Mouse (Mus musculus) liver, embryonic 15.5 days (tissue): ENCODE data around the gene Nt5c3b. TPM values are rescaled to one million over a fixed set of nuclear protein-coding genes. Genes with fewer than 3 reads are reported as not detected.

Source experiments
- ATAC-seq: fragments of 200-750 bp; cut with Nextera tagmentation; 2 replicates; pipeline ENCODE4 v1.8.0; 2017; ENCODE audit warnings: moderate number of reproducible peaks, mild to moderate bottlenecking, moderate library complexity; ENCODE audit not compliant: insufficient read depth
- H3K27ac ChIP-seq: fragments of 300-500 bp; sonication (generic); replicated peaks from 2 replicates; pipeline ENCODE4 v1.5.1; 2015; ENCODE audit warnings: mild to moderate bottlenecking, inconsistent platforms
- H3K27me3 ChIP-seq: fragments of 300-500 bp; sonication (generic); 2 replicates; pipeline ENCODE4 v1.6.1; 2015; ENCODE audit warnings: mild to moderate bottlenecking, inconsistent platforms
- H3K36me3 ChIP-seq: fragments of 300-500 bp; sonication (generic); replicated peaks from 2 replicates; pipeline ENCODE4 v1.6.1; 2015; ENCODE audit warnings: moderate library complexity, mild to moderate bottlenecking, inconsistent platforms
- H3K4me1 ChIP-seq: fragments of 300-500 bp; sonication (generic); replicated peaks from 2 replicates; pipeline ENCODE4 v1.6.1; 2015; ENCODE audit warnings: inconsistent platforms
- H3K4me2 ChIP-seq: fragments of 300-500 bp; sonication (generic); 2 replicates; pipeline ENCODE4 v1.6.1; 2015; ENCODE audit warnings: moderate library complexity, mild to moderate bottlenecking, inconsistent platforms
- H3K4me3 ChIP-seq: fragments of 300-500 bp; sonication (generic); replicated peaks from 2 replicates; pipeline ENCODE4 v1.5.1; 2015; ENCODE audit warnings: mild to moderate bottlenecking, inconsistent platforms
- H3K9ac ChIP-seq: fragments of 300-500 bp; sonication (generic); 2 replicates; pipeline ENCODE4 v1.6.1; 2015; ENCODE audit warnings: moderate library complexity, mild to moderate bottlenecking, inconsistent platforms
- H3K9me3 ChIP-seq: fragments of 300-500 bp; sonication (generic); replicated peaks from 2 replicates; pipeline ENCODE4 v1.6.1; 2016; ENCODE audit warnings: inconsistent platforms
- WGBS: fragments of 180-500 bp; shearing (Covaris S2); methylation state at CpG from one replicate; pipeline ENCODE4 v1.1.7; 2015; ENCODE audit warnings: mixed read lengths; ENCODE audit not compliant: insufficient replicate concordance; 5-methylcytosine and 5-hydroxymethylcytosine counted together
- polyA plus RNA-seq: library from polyadenylated mRNA; unstranded; fragments of >200 nt; fragmentation: Nextera tagmentation; extraction: Ambion mirVana; gene quantifications from 2 replicates; pipeline ENCODE4 v1.2.1, GENCODE M21; 2015

The Nt5c3b gene
- polyA plus RNA-seq: 16.5 and 17.7 TPM in 2 replicates

DNA sequence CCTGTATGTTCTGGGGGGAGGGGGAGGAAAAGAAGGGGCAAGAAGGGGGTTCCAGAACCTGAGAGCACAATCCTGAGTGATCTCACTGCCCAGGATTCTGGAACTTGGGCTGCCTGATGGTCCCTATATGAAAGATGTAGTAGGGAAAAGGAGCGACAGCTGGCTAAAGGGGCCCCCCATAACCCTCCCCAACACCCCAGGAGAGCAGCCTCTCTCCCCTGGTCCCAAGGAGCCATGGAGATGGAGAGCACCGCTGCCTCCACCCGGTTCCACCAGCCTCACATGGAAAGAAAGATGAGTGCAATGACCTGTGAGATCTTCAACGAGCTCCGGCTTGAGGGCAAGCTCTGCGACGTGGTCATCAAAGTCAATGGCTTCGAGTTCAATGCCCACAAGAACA is at the start of gene Nt5c3b, which contains the start of gene Klhl10:
Gene Nt5c3b, minus strand, starts transcription at position 12 of the 400 bp plus-strand sequence.
Gene Klhl10, plus strand, starts transcription at position 121 of the 400 bp plus-strand sequence.
- no peaks in the 10 kb centered on the region for H3K36me3 ChIP-seq
- H3K4me3 ChIP-seq: peak within 1 kb of the TSS; percentile 68
- no peak within 1 kb of the TSS for H3K27ac ChIP-seq
- H3K9me3 ChIP-seq: no peaks in the 10 kb centered on the region
- H3K4me2 ChIP-seq: peak within 1 kb of the TSS; percentile 92
- peak within 1 kb of the TSS; percentile 69 for H3K9ac ChIP-seq
- 73% methylated on average over 8 of the region's 8 CpGs for WGBS
- no peaks in the 10 kb centered on the region; the same call in 1 of the 2 replicates for H3K27me3 ChIP-seq
- H3K4me1 ChIP-seq: peaks cover 20% of the 10 kb centered on the region
- no peak for ATAC-seq

DNA sequence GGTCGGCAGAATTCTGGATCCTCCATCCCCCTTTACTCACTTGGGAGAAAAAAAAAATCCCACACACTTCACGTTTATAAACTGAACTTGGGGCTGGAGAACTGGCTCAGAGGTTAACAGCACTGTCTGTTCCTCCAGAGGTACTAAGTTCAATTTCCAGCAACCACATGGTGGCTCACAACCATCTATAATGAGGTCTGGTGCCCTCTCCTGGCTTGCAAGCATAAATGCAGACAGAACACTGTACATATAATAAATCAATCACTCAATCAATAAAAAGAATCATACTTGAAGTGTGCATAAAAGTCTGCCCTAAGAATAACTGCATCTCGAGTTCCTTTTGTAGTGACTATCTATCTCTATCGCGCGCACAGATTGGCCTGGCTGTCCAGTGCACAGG is 49.3 kb upstream of the Nt5c3b start:
- no peak overlapping the region for H3K4me2 ChIP-seq
- H3K9ac ChIP-seq: no peak overlapping the region
- WGBS: 80% methylated on average over 6 of the region's 6 CpGs
- H3K27me3 ChIP-seq: no peaks in the 10 kb centered on the region
- peaks cover 91% of the 10 kb centered on the region for H3K36me3 ChIP-seq
- no peaks in the 10 kb centered on the region for H3K9me3 ChIP-seq
- H3K4me1 ChIP-seq: no peaks in the 10 kb centered on the region
- H3K4me3 ChIP-seq: no peak overlapping the region
- no peak for ATAC-seq
- no peak overlapping the region for H3K27ac ChIP-seq

DNA sequence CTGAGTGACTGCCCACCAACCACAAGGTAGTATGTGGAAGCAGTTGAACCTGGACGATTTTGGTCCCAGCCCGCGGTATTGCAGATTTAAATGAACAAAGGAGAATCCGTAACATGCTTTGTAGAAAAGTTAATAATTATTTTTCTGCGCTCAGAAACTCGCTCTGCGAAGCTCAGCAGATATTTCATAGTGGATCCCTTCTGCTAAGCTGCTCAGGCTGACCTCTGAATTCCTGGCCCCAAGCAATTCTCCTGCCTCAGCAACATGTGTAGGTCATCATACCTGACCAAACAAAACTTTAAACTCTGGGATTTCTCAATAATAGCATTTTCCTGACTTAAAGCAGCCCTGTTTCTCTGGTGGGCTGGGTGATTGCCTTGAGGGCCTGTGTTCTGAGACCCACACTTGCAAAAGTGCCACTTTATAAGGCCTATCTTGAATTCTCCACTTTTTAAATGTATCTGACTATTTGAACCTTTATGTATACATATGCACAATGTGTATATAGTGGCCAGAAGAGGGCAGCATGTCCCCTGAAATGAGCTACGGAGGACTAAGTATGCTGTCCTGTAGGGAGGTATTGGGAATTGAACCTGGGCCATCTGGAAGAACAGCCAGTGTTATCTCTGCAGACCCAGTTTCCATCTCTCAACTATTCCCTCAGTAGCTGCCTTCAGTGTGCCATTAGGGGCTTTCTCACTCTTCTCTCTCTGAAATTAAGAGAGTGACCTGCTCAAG is 44.4 kb upstream of the Nt5c3b start:
- Histone ChIP-seq H3K27me3 (no peaks in the 10 kb centered on the region), H3K27ac (no peak overlapping the region), H3K4me2 (no peak overlapping the region), H3K4me3 (no peak overlapping the region), H3K9me3 (no peaks in the 10 kb centered on the region), H3K36me3 (peaks cover 95% of the 10 kb centered on the region), H3K9ac (no peak overlapping the region), H3K4me1 (no peaks in the 10 kb centered on the region)
- ATAC-seq: no peak
- 76% methylated on average over 8 of the region's 8 CpGs for WGBS

DNA sequence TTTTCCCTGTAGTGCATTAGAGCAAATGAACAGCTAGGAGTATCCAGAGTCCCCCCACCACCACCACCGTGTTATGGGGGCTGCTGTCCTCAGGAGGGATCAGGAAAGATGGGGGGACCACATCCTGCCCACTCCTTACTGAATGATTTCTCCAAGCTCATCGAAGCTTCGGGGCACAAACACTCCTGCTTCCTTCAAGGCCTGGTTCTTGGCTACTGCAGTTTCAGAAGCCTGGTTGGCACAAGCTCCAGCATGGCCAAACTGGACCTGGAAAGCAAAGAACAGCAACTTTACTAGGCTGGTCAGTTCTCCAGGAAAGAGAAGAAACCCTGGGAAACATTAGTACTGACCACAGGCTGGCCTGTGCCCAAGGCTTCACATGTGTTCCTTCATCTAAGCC is 42.9 kb upstream of the Nt5c3b start:
- ATAC-seq: no peak
- H3K9me3 ChIP-seq: no peaks in the 10 kb centered on the region
- H3K4me3 ChIP-seq: no peak overlapping the region
- 78% methylated on average over 3 of the region's 3 CpGs for WGBS
- H3K27ac ChIP-seq: no peak overlapping the region
- H3K9ac ChIP-seq: no peak overlapping the region
- H3K36me3 ChIP-seq: peaks cover 91% of the 10 kb centered on the region
- no peaks in the 10 kb centered on the region for H3K4me1 ChIP-seq
- no peak overlapping the region for H3K4me2 ChIP-seq
- H3K27me3 ChIP-seq: no peaks in the 10 kb centered on the region

DNA sequence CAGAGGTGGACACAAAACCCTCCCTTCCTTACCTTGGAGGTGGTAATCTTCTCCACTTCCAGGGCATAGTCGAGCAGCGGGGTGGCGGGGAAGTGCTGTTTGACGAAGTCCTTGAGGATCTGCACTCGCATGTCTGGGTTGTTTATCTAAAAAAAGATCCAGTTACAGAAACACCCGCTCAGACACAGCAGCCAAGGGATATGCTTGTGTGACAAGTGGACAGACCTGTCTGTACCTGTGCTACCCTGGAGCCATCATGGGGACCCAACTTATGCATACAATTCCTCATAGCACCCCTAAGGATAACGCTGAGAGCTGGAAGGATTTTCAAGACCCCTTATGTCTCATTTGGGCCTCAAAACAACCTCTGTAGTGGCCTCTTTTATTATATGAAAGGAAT is 37.5 kb upstream of the Nt5c3b start:
- WGBS: 76% methylated on average over 7 of the region's 7 CpGs
- H3K4me1 ChIP-seq: no peaks in the 10 kb centered on the region
- no peaks in the 10 kb centered on the region for H3K9me3 ChIP-seq
- no peak overlapping the region for H3K27ac ChIP-seq
- H3K4me3 ChIP-seq: no peak overlapping the region
- H3K9ac ChIP-seq: no peak overlapping the region
- no peak for ATAC-seq
- H3K4me2 ChIP-seq: no peak overlapping the region
- no peaks in the 10 kb centered on the region for H3K27me3 ChIP-seq
- H3K36me3 ChIP-seq: peaks cover 79% of the 10 kb centered on the region

DNA sequence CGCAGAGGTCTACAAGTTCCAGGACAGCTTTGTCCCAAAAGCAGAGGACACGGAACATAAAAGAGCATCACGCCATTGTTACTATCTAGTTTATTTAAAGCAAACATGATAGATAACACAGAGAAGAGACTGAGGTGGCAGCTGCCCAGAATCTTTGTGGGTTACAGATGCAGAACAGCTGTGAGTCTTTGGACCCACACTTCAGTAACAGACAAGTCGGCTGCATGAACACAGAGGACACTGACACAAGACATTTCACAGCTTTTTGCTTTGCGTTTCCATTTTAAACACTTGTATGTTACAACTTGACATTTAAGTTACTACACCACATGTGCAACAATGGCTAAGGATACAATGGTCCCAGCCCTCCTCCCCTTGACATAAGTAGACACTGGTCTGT is 34.7 kb upstream of the Nt5c3b start:
- H3K4me2 ChIP-seq: no peak overlapping the region
- no peak overlapping the region for H3K27ac ChIP-seq
- no peaks in the 10 kb centered on the region for H3K27me3 ChIP-seq
- 81% methylated on average over 5 of the region's 5 CpGs for WGBS
- no peak overlapping the region for H3K9ac ChIP-seq
- ATAC-seq: no peak
- no peaks in the 10 kb centered on the region for H3K9me3 ChIP-seq
- peaks cover 13% of the 10 kb centered on the region for H3K4me1 ChIP-seq
- H3K36me3 ChIP-seq: peaks cover 50% of the 10 kb centered on the region
- H3K4me3 ChIP-seq: no peak overlapping the region

DNA sequence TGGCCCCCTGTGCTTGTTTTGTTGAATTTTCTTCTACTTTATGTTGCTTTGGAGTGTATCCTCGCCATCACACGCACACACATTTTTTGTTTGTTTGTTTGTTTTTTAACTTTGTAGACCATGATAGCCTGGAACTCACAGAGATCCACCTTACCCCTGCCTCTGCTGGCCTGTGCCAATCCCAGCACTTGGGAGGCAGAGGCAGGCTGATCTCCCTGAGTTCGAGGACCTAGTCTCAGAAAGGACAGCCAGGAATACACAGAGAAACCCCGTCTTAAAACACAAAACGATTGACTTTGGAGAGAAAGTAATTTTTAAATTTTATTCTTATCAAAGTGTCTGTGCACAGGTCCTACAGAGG is 31.3 kb upstream of the Nt5c3b start:
- Histone ChIP-seq H3K36me3 (peaks cover 20% of the 10 kb centered on the region), H3K4me2 (peak overlapping the region; percentile 97), H3K27ac (peak overlapping the region; percentile 21; the same call in 1 of the 2 replicates), H3K9ac (peak overlapping the region; percentile 95; the same call in 1 of the 2 replicates), H3K4me3 (peak overlapping the region; percentile 96), H3K9me3 (no peaks in the 10 kb centered on the region), H3K27me3 (no peaks in the 10 kb centered on the region), H3K4me1 (peaks cover 30% of the 10 kb centered on the region)
- peak; percentile 53 for ATAC-seq
- 24% methylated on average over 5 of the region's 5 CpGs for WGBS

DNA sequence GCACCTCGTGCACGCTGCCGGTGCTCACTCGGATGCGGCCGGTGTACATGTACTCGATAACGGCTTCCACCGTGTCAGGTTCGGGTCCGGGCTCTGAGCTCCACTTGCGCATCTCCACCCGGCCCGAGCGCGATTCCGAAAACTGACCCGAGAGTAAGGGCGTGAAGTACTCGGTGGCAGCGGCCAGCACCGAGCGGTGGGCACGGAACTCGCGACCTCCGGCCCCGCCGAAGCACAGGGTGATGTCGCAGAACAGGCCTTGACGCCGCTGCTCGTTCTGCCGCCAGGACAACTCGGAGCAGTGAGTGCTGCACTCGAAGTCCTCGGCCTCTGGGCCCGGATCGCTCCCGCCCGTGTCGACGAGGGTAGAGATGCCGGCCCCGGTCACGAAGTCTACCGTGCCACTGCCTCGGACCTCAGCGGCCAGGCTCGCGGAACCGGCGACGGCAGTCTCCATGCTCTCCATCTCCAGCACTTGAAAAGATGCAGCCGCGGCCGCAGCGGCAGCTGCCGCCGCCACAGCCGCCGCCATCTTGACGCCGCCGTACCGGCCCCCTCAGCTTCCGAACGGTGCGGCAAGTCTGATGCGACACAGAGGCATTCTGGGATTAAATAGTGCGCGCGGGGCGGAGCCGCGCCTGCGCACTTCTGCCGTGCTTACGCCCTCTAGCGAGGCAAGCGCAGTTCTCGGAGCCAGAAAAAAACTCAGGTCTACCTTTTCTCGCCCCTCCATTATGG is 30.8 kb upstream of the Nt5c3b start, which contains the start of gene Klhl11:
Gene Klhl11, minus strand, starts transcription at position 545 of the 738 bp plus-strand sequence.
- H3K9ac ChIP-seq: peak within 1 kb of the TSS; percentile 95
- peak; percentile 90 for ATAC-seq
- H3K36me3 ChIP-seq: peaks cover 17% of the 10 kb centered on the region
- peak within 1 kb of the TSS; percentile 97 for H3K4me2 ChIP-seq
- no peaks in the 10 kb centered on the region for H3K9me3 ChIP-seq
- under 1% methylated on average over 83 of the region's 83 CpGs for WGBS
- H3K4me3 ChIP-seq: peak within 1 kb of the TSS; percentile 96
- peaks cover 30% of the 10 kb centered on the region for H3K4me1 ChIP-seq
- peak within 1 kb of the TSS; percentile 82 for H3K27ac ChIP-seq
- H3K27me3 ChIP-seq: no peaks in the 10 kb centered on the region

DNA sequence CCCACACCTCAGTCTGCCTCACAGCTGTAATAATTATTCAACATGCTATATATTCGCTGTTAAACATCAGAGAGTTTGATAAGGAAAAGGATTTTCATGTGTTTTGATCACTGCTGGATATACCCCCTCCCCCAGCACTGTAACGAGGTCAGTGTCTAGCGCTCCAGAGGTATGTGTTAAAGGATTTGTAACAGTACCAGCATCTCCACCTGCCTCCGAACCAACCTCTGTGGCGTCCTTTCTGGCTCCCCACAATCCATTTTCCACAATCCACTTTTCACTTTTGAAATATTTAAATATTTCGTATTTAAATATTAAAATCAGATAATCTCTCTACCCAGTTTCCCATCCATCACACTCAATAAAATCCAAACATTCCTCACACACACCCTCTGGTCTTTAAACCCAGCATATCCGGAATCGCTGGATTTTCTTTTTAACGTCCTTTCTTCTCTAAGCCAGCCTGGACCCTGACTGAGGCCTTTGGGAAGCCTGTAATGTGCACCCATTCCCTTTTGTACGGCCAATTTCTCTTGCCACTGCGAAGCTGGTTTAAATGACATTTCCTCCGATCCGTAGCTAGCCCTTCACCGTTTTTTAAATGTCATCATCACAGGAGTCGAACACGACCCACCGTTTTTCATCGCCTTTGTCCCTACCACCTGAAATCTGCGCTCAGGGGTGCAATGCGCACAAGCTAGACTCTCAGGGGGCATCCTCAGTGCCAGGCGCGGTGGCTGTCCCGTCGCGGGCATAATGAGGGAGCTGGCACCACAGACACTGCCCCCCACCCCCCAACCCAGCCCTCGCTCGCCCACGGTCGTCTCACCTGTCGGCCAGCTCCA is 30.0 kb upstream of the Nt5c3b start:
- Histone ChIP-seq H3K27me3 (no peaks in the 10 kb centered on the region), H3K4me2 (peak overlapping the region; percentile 97), H3K9me3 (no peaks in the 10 kb centered on the region), H3K4me3 (peak overlapping the region; percentile 96), H3K27ac (peak overlapping the region; percentile 82), H3K4me1 (peaks cover 30% of the 10 kb centered on the region), H3K9ac (peak overlapping the region; percentile 95), H3K36me3 (peaks cover 9% of the 10 kb centered on the region)
- no peak for ATAC-seq
- 6% methylated on average over 30 of the region's 30 CpGs for WGBS

DNA sequence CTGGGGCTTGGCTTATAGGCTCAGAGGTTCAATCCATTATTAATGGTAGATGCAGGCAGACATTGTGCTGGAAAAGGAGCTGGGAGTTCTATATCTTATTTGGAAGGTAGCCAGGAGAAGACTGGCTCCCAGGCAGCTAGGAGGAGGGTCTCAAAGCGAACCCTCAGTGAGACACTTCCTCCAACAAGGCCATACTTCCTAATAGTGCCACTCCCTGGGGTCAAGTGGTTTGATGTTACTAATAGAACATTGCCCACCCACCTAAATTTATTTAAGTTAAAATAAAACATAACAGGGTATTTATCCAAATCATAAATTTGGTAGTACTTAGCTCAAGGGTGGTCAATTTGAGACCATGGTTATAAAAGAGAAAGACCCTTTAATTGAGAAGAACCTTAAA is 24.2 kb upstream of the Nt5c3b start:
- Histone ChIP-seq H3K27me3 (no peaks in the 10 kb centered on the region), H3K36me3 (peaks cover 23% of the 10 kb centered on the region), H3K4me2 (no peak overlapping the region), H3K9me3 (no peaks in the 10 kb centered on the region), H3K4me3 (no peak overlapping the region), H3K27ac (no peak overlapping the region; the same call in 1 of the 2 replicates), H3K9ac (no peak overlapping the region), H3K4me1 (peaks cover 23% of the 10 kb centered on the region)
- WGBS: 28% methylated on average over 1 of the region's 1 CpGs
- ATAC-seq: no peak
